Mouse (Mus musculus): ENCODE data around the gene Ciapin1. TPM values are rescaled to one million over a fixed set of nuclear protein-coding genes. Genes with fewer than 3 reads are reported as not detected.
"Not testable (repeated sequence)": the region's sequence is repeated elsewhere in the genome, so short reads cannot be mapped to it uniquely, and the experiment has no call there.

Gene Ciapin1
- polyA plus RNA-seq, 1 experiment from 2014 or later, result 194 TPM

DNA sequence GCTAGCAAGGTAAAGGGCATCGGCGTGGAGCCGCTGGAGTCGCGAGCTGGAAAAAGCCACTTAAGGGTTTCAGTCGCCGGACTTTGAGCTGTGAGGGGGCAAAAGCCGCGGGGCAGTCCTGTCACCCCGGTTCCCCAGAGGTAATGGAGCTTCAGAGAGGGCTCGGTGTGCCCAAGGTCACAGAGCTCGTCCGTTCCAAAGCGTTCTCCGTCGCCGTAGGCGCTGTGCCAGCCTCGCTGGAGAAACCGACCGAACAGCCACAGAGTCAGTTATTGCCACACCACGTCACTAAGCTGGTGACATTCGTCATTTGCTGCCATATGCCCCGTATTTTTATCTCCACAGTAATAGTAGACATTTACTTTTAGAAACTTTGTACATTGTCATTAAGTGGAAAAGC, 442 bp upstream of the Ciapin1 start:
- no peaks in the 10 kb centered on the region for H3K27me3 ChIP-seq (ENCODE audit: insufficient read depth, poor library complexity, severe bottlenecking)
- no peaks in the 10 kb centered on the region for H3K36me3 ChIP-seq
- H3K4me3 ChIP-seq, result peak overlapping the region; percentile 93
- WGBS, result under 1% methylated on average over 24 of the region's 24 CpGs
- peaks cover 25% of the 10 kb centered on the region for H3K4me1 ChIP-seq (replicated peaks)
- H3K27ac ChIP-seq, result peak overlapping the region; percentile 92
- H3K9me3 ChIP-seq, result no peaks in the 10 kb centered on the region
- DNase-seq (ENCODE audit: low spot score), result no peak

DNA sequence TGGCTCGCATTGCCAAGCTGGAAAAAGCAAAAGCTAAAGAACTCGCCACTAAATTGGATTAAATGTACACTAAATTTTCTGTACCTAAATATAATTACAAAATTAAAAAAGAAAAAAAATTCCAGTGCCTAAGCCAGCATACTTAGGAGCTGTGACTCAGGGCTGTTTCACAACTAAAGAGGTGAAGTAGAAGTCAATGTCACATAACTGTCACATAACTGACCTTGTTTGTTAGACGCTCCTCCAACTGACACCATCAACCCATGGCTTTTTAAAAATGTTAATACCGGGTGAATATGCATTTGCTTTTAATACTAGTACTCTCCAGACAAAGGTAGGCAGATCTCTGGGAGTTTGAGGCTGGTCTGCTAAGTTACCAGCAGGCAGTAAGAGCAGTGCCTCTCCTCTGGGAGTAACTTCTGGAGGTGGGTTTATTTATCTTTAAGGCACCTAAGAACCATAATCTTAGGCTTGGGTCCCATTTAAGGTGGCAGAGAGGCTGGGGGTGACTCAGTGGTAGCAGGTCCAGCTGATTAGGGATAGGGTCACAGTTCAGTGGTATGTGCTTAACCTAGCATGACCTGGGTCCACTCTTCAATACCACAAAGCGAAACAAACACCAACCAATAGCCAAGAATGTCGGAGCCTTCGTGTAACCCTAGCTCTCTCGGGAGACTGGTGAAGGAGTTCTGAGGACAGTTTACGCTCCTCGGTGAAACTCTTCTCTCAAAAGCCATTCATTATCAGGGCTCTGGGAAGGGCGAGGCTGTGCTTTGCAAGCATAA, 1.5 kb downstream of the Ciapin1 start:
- Histone ChIP-seq H3K9me3 (no peaks in the 10 kb centered on the region), H3K36me3 (peaks cover 11% of the 10 kb centered on the region), H3K27me3 (ENCODE audit: insufficient read depth, poor library complexity, severe bottlenecking) (no peaks in the 10 kb centered on the region), H3K4me3 (peak overlapping the region; percentile 93), H3K4me1 (replicated peaks) (peaks cover 25% of the 10 kb centered on the region), H3K27ac (no peak overlapping the region)
- whole genome bisulfite sequencing, result 72% methylated on average over 11 of the region's 11 CpGs
- DNase-seq (ENCODE audit: low spot score), result no peak

DNA sequence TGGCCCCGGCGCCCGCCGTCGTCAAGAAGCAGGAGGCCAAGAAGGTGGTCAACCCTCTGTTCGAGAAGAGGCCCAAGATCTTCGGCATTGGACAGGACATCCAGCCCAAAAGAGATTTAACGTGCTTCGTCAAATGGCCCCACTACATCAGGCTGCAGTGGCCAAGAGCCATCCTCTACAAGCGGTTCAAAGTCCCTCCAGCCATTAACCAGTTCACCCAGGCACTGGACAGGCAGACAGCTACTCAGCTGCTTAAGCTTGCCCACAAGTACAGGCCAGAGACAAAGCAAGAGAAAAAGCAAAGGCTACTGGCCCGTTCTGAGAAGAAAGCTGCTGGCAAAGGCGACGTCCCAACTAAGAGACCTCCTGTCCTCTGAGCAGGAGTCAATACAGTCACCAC, 2.4 kb downstream of the Ciapin1 start:
- not testable (repeated sequence) for H3K9me3 ChIP-seq; DNase-seq (ENCODE audit: low spot score); H3K4me3 ChIP-seq; H3K27me3 ChIP-seq (ENCODE audit: insufficient read depth, poor library complexity, severe bottlenecking); H3K27ac ChIP-seq
- peaks cover 20% of the 10 kb centered on the region for H3K36me3 ChIP-seq
- 96% methylated on average over 13 of the region's 13 CpGs for WGBS
- H3K4me1 ChIP-seq (replicated peaks), result peaks cover 25% of the 10 kb centered on the region

DNA sequence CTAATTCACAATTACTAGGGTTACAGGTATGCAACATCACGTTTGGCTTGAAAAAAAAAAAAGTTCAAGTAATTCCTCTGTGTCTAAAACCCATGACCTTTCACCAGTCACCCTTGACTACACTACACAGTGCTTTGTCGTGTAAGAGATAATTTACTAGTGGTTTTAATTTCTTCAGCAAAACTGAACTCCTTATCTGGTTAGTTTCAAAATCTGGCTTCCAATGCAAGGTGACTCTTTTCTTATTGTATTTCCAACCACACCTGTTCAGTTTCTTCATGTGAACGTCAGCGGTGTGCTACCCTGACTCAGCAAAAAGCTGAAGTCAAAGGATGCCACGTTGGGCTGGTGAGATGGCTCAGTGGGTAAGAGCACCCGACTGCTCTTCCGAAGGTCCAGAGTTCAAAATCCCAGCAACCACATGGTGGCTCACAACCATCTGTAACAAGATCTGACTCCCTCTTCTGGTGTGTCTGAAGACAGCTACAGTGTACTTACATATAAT, 4.2 kb downstream of the Ciapin1 start:
- not testable (repeated sequence) for H3K27ac ChIP-seq; H3K27me3 ChIP-seq (ENCODE audit: insufficient read depth, poor library complexity, severe bottlenecking); DNase-seq (ENCODE audit: low spot score); H3K9me3 ChIP-seq; H3K4me3 ChIP-seq
- peaks cover 21% of the 10 kb centered on the region for H3K4me1 ChIP-seq (replicated peaks)
- 85% methylated on average over 7 of the region's 7 CpGs for WGBS
- peaks cover 38% of the 10 kb centered on the region for H3K36me3 ChIP-seq

DNA sequence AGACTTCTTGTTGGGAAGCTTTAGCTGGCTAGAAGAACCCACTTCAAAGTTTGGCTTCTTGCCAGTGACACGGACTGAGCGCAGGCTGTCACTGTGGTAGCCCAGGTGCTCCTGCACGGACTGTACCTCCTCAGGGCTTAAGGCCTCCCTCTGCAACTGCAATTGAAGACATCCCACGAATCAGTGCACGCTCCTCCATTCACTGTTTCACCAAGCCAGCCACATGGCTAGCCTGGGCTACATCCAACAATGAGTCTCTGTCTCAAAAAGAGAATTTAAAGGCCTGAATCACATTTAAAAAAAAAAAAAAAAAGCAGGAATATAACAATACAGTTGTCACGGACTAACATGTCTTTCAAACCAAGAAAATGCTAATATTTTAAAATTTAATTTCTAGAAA, 9.9 kb downstream of the Ciapin1 start:
- H3K4me1 ChIP-seq (replicated peaks), result no peaks in the 10 kb centered on the region
- 91% methylated on average over 6 of the region's 6 CpGs for WGBS
- no peak overlapping the region for H3K4me3 ChIP-seq
- H3K27ac ChIP-seq, result no peak overlapping the region
- peaks cover 92% of the 10 kb centered on the region for H3K36me3 ChIP-seq
- peaks cover 6% of the 10 kb centered on the region; the same call in 1 of the 2 replicates for H3K9me3 ChIP-seq
- H3K27me3 ChIP-seq (ENCODE audit: insufficient read depth, poor library complexity, severe bottlenecking), result no peaks in the 10 kb centered on the region
- DNase-seq (ENCODE audit: low spot score), result no peak

DNA sequence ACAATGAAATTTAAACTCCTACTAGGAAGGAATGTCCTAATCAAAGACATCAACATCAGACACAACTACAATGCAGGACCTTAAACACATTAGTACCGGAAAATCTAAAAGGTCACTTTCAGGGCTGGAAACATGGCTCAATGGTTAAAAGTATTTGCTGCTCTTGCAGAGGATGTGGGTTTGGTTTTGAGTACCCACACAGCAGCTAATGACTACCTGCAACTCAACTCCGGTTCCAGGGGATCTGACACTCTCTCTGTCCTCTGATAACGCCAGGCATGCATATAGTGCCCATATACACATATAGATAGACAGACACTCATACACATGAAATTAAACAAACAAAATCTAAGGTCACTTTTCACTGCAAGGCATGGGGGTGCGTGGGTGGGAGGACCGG, 11.9 kb downstream of the Ciapin1 start:
- Histone ChIP-seq H3K27ac (no peak overlapping the region), H3K9me3 (peaks cover 6% of the 10 kb centered on the region; the same call in 1 of the 2 replicates), H3K4me3 (no peak overlapping the region), H3K36me3 (peaks cover 97% of the 10 kb centered on the region), H3K27me3 (ENCODE audit: insufficient read depth, poor library complexity, severe bottlenecking) (no peaks in the 10 kb centered on the region), H3K4me1 (replicated peaks) (peaks cover 6% of the 10 kb centered on the region)
- DNase-seq (ENCODE audit: low spot score), result no peak
- 95% methylated on average over 5 of the region's 5 CpGs for WGBS

DNA sequence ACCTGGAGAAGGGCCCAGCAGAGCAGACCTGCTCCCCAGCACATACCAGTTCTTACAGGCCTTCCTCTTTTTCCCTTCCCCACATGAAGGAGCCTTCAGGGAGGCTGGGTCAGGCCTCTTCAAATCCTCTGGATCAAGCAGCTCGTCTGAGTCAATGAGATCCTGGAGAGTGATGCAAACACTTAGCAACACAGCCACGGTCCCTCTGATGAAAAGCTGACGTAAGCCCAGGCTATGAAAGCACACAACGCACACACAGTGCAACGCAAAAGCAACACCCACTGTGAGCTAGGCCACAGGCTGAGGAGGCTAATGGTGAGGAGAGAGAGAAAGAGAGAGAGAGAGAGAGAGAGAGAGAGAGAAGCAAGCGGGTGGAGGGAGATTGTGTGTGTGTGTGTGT, 13.0 kb downstream of the Ciapin1 start:
- no peak overlapping the region for H3K4me3 ChIP-seq
- H3K4me1 ChIP-seq (replicated peaks), result peaks cover 6% of the 10 kb centered on the region
- H3K36me3 ChIP-seq, result peaks cover 97% of the 10 kb centered on the region
- no peak for DNase-seq (ENCODE audit: low spot score)
- H3K27ac ChIP-seq, result no peak overlapping the region
- peaks cover 1% of the 10 kb centered on the region; the same call in 1 of the 2 replicates for H3K9me3 ChIP-seq
- 87% methylated on average over 6 of the region's 6 CpGs for WGBS
- no peaks in the 10 kb centered on the region for H3K27me3 ChIP-seq (ENCODE audit: insufficient read depth, poor library complexity, severe bottlenecking)

DNA sequence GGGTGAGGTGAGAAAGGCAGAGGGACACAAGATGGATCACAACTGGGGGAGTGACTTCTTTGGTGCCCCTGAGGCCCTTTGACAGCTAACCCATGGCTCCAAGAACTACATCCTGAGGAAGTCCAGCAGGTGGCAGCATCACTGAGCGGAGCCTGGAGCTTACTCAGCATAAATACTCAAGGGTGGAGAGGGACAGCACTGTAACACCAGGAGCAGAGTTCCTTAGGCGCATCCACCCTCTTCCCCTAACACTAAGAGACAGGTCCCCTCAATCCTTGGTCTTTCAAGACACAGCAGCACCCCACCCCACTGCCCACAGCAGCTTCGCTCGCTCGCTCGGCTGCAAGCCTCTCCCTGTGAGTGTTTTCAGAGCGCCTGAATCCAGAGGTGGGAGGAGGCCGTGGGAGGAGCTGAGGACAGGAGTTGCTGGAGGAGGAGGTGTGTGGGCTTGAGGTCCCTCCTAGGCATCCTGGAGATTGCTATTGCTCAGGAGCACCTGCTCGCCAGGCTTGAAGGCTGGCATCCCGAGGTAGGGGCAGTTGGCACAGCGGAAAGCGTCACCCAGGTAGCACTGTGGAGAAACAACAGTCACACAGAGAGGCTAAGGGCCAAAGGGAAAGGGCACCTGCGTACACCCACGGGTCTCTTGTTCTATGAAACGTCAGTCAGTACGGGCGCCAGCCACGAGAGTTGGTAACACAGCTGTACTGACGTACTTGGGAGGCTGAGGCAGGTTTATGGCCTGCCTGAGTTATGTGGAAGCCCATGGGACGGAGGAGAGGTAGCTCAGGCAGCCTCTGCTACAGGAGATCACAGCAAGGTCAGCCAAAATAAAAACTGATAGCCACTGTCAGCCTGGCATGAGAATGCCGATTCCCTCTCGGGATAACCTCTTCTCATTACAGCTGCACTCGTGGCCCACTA, 15.3 kb downstream of the Ciapin1 start:
- no peaks in the 10 kb centered on the region for H3K9me3 ChIP-seq
- 83% methylated on average over 23 of the region's 23 CpGs for WGBS
- H3K4me1 ChIP-seq (replicated peaks), result peaks cover 6% of the 10 kb centered on the region
- H3K27me3 ChIP-seq (ENCODE audit: insufficient read depth, poor library complexity, severe bottlenecking), result no peaks in the 10 kb centered on the region
- no peak overlapping the region for H3K4me3 ChIP-seq
- peak; percentile 52 for DNase-seq (ENCODE audit: low spot score)
- no peak overlapping the region; the same call in 1 of the 2 replicates for H3K27ac ChIP-seq
- peaks cover 77% of the 10 kb centered on the region for H3K36me3 ChIP-seq

DNA sequence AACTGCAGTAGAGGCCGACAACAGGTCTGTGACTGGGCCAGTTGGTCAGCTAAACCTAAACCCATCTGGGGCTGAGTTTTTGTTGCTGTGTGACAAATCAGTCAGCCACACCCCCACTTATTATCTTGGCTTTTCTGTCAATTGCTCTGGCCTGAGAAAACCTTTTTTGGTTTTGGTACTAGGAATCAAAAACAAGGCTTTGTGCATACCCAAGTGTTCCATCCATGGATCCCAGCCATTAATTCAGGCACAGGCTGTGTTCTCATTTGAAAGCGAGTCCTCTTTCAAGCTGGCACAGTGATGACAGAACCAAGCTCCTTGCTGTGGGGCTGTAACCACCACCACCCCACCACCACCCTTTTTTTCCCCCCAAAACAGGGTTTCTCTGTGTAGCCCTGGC, 16.8 kb downstream of the Ciapin1 start:
- Histone ChIP-seq H3K4me3 (no peak overlapping the region), H3K27ac (no peak overlapping the region), H3K27me3 (ENCODE audit: insufficient read depth, poor library complexity, severe bottlenecking) (no peaks in the 10 kb centered on the region), H3K9me3 (no peaks in the 10 kb centered on the region), H3K4me1 (replicated peaks) (peaks cover 6% of the 10 kb centered on the region), H3K36me3 (peaks cover 65% of the 10 kb centered on the region)
- DNase-seq (ENCODE audit: low spot score), result no peak
- WGBS, result 87% methylated on average over 2 of the region's 2 CpGs

DNA sequence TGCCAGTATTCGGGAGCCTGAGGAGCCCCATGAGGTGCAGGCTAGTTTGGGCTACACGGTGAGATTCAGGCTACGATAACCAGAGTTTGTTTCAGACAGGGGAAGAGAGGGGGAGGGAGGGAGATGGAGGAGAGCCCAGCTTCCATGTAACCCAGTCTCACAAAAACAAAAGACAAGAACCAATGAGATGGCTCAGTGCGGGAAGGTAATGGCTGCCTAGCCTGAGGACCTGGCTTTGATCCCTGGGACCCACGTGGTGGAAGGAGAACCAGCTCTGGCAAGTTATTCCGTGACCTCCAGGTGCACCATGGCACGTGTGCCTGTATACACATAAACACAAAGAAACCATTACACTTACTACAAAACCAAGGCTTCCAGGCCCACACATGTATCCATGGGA, 17.6 kb downstream of the Ciapin1 start:
- H3K27ac ChIP-seq, result no peak overlapping the region
- no peaks in the 10 kb centered on the region for H3K27me3 ChIP-seq (ENCODE audit: insufficient read depth, poor library complexity, severe bottlenecking)
- H3K36me3 ChIP-seq, result peaks cover 56% of the 10 kb centered on the region
- peaks cover 6% of the 10 kb centered on the region for H3K4me1 ChIP-seq (replicated peaks)
- WGBS, result 90% methylated on average over 7 of the region's 7 CpGs
- H3K4me3 ChIP-seq, result no peak overlapping the region
- DNase-seq (ENCODE audit: low spot score), result no peak
- H3K9me3 ChIP-seq, result no peaks in the 10 kb centered on the region

DNA sequence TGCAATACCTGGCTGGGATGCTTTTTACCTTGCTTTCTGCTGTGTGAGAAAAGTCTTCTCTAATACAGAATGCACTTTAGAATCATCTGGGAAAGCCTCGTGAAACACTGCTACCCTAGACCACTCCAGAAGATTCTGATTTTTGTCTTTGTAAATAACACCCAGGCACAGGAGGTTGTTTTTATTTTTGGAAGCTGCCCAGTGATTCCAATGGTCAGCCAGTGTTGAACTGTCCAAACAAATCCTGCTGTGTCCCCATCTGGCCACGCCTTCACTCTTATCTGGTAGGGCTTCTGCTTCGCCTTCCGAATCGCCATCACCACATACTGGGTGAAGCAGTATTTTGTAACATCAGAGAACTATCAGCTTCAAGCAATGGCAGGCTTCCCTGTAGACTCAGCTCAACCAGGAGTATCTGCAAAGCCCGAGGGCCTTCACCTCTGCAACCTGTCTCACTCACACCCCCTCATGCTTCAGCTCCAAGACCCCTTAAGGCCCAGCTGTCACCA, 18.4 kb downstream of the Ciapin1 start:
- Histone ChIP-seq H3K27me3 (ENCODE audit: insufficient read depth, poor library complexity, severe bottlenecking) (no peaks in the 10 kb centered on the region), H3K36me3 (peaks cover 48% of the 10 kb centered on the region), H3K27ac (no peak overlapping the region), H3K9me3 (no peaks in the 10 kb centered on the region), H3K4me1 (replicated peaks) (peaks cover 6% of the 10 kb centered on the region), H3K4me3 (no peak overlapping the region)
- WGBS, result 74% methylated on average over 6 of the region's 6 CpGs
- no peak for DNase-seq (ENCODE audit: low spot score)

DNA sequence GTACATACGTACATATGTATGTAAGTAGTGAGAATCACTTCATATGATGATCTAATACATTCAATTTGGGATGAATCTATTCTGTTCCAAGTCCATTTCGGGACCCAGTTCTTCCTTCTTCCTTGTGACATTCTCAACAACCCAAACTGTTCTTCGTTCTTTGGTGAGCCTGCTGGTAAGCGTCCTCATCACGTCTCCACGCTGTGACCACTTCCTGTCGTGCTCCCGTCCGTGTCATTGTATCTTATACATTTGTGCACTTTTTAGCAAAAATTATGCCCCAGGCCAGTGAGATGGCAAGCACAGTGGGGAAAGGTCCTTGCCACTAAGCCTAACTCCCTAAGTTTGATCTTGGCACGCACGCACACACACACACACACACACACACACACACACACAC, 20.2 kb downstream of the Ciapin1 start:
- H3K27ac ChIP-seq, result no peak overlapping the region
- H3K36me3 ChIP-seq, result peaks cover 30% of the 10 kb centered on the region
- DNase-seq (ENCODE audit: low spot score), result no peak
- no peaks in the 10 kb centered on the region for H3K27me3 ChIP-seq (ENCODE audit: insufficient read depth, poor library complexity, severe bottlenecking)
- H3K4me3 ChIP-seq, result no peak overlapping the region
- H3K9me3 ChIP-seq, result no peaks in the 10 kb centered on the region
- peaks cover 7% of the 10 kb centered on the region for H3K4me1 ChIP-seq (replicated peaks)
- WGBS, result 93% methylated on average over 11 of the region's 11 CpGs

DNA sequence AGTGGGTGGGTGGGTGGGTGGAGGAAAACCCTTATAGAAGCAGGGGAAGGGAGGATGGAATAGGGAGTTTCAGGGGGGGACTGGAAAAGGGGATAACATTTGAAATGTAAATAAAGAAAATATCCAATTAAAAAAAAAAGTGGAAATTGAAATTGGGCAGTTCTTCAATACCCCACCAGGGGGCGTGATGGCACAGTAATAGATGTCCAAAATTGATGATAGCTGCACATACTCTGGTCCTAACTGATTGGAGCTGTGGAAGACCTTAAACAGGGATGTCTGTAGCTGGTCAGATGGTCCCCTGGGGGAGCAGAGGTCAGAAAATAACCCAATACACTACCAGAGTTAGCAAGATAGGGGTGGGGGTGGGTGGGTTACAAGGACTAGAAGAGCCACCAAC, 23.6 kb downstream of the Ciapin1 start:
- peak; percentile 18 for DNase-seq (ENCODE audit: low spot score)
- H3K27me3 ChIP-seq (ENCODE audit: insufficient read depth, poor library complexity, severe bottlenecking), result no peaks in the 10 kb centered on the region
- H3K36me3 ChIP-seq, result no peaks in the 10 kb centered on the region
- 0% methylated on average over 1 of the region's 1 CpGs for WGBS
- no peak overlapping the region for H3K4me3 ChIP-seq
- H3K4me1 ChIP-seq (replicated peaks), result peaks cover 10% of the 10 kb centered on the region
- no peak overlapping the region for H3K27ac ChIP-seq
- H3K9me3 ChIP-seq, result no peaks in the 10 kb centered on the region
